In genomic region chr5:146794084-146794852, GRCm38 (mm10) we compare ENCODE assay signal across 8 mouse cellular contexts. TPM values are rescaled to one million over a fixed set of nuclear protein-coding genes. Genes with fewer than 3 reads are reported as not detected.
DNase-seq lines count a peak whose midpoint lies in the region; ATAC-seq and TF ChIP-seq lines count a peak whose summit lies in the region.

No protein-coding gene starts in this region.

- peak in 1 of 2 experiments; percentile 46 for DNase-seq in left cerebral cortex, adult 2 months (ENCODE audit: extremely low spot score in 1 of 2, low spot score in 2 of 2)
- DNase-seq in left cerebral cortex, postnatal 25 days (ENCODE audit: low spot score in 2 of 2) = no peak
- peak; percentile 62 for DNase-seq in Muller cell, postnatal 12 days (ENCODE audit: inconsistent ontology term)
- DNase-seq in heart, postnatal 4 days = peak; percentile 56
- no peak for DNase-seq in liver, adult 2 months (ENCODE audit: extremely low read depth, low read depth, low spot score)
- DNase-seq in right cerebral cortex, postnatal 25 days = no peak

- H3K27ac ChIP-seq in left cerebral cortex, adult 2 months = peak overlapping the region; percentile 67
- H3K27ac ChIP-seq in embryonic facial prominence, embryonic 15.5 days (replicated peaks) = peak overlapping the region; percentile 92
- peak overlapping the region; percentile 73 for H3K27ac ChIP-seq in liver, adult 2 months (replicated peaks; ENCODE audit: insufficient read depth, low read depth, low read length)

- peaks cover 45% of the 10 kb centered on the region for H3K4me1 ChIP-seq in embryonic facial prominence, embryonic 15.5 days
- peaks cover 13% of the 10 kb centered on the region for H3K4me1 ChIP-seq in liver, adult 2 months (ENCODE audit: control insufficient read depth, insufficient read depth, low read length)

- peak overlapping the region; percentile 82 for H3K9ac ChIP-seq in embryonic facial prominence, embryonic 15.5 days
- peak overlapping the region; percentile 96 for H3K9ac ChIP-seq in liver, adult 2 months (ENCODE audit: low read depth, low read length)

- intact Hi-C loops in left cerebral cortex, adult 2 months (cut with DNase I) = loop anchor here (1.0 to 5.0 kb wide), 2 partner anchors 39 to 62 kb away; no protein-coding TSS in a partner anchor
- intact Hi-C loops in left cerebral cortex, postnatal 25 days (cut with DNase I) = loop anchor here (1.0 kb wide), 1 partner anchor 39 kb away; no protein-coding TSS in a partner anchor

- H3K4me3 ChIP-seq in left cerebral cortex, adult 2 months = peak overlapping the region; percentile 66
- peak overlapping the region; percentile 94 for H3K4me3 ChIP-seq in embryonic facial prominence, embryonic 15.5 days (replicated peaks)
- H3K4me3 ChIP-seq in liver, adult 2 months (ENCODE audit: insufficient read depth, low read depth, low read length) = peak overlapping the region; percentile 90

- H3K4me2 ChIP-seq in embryonic facial prominence, embryonic 15.5 days (replicated peaks) = peak overlapping the region; percentile 68

- 0 out of 2 replicates have a peak, but pooled peaks have one; percentile 48 for TF ChIP-seq POLR2A in liver, adult 2 months (IDR thresholded peaks at IDR 0.05; ENCODE audit: extremely low read depth, insufficient read depth, low read length)

- WGBS in embryonic facial prominence, embryonic 15.5 days = under 1% methylated on average over 70 of the region's 83 CpGs
- 1% methylated on average over 82 of the region's 83 CpGs for WGBS in liver, adult 2 months

- ATAC-seq in embryonic facial prominence, embryonic 15.5 days (ENCODE audit: insufficient number of reproducible peaks, low FRiP score, low TSS enrichment, low read depth) = peak; percentile 54
- 0 out of 2 replicates have a peak, but pooled peaks have one; percentile 11 for ATAC-seq in monocyte, adult 5-6 weeks (replicated peaks; ENCODE audit: insufficient number of reproducible peaks, low FRiP score, low TSS enrichment, poor library complexity, severe bottlenecking)

- H3K27me3 ChIP-seq in embryonic facial prominence, embryonic 15.5 days = no peaks in the 10 kb centered on the region
- no peaks in the 10 kb centered on the region for H3K27me3 ChIP-seq in liver, adult 2 months (ENCODE audit: control insufficient read depth, insufficient read depth, low read length)

- H3K36me3 ChIP-seq in embryonic facial prominence, embryonic 15.5 days = no peaks in the 10 kb centered on the region
- H3K36me3 ChIP-seq in liver, adult 2 months (ENCODE audit: control insufficient read depth, insufficient read depth, low read length) = no peaks in the 10 kb centered on the region

- no peak for TF ChIP-seq CTCF in left cerebral cortex, adult 2 months (IDR thresholded peaks at IDR 0.05)
- TF ChIP-seq CTCF in liver, adult 2 months (IDR thresholded peaks at IDR 0.05; ENCODE audit: low read depth, low read length) = no peak

- H3K79me2 ChIP-seq in liver, adult 2 months (ENCODE audit: control insufficient read depth, insufficient read depth, low read length) = peaks cover 22% of the 10 kb centered on the region

- no peaks in the 10 kb centered on the region for H3K9me3 ChIP-seq in embryonic facial prominence, embryonic 15.5 days (replicated peaks)

RNA-seq across cellular contexts. Expression of gene Usp12, which starts 0.5 kb away (rescaled TPM):
- total RNA-seq in left cerebral cortex, adult 2 months (2021) = 10 to 100 TPM; 56.0 to 56.7 TPM
- 10 to 100 TPM; 53.7 to 56.7 TPM for total RNA-seq in left cerebral cortex, postnatal 25 days (2021)
- polyA plus RNA-seq in embryonic facial prominence, embryonic 15.5 days (2015; fragmentation: Nextera tagmentation; extraction: Ambion mirVana) = 15.3 and 16.0 TPM in 2 replicates
- 10 to 100 TPM; 18.5 to 20.5 TPM for total RNA-seq in heart, postnatal 4 days (2021)
- 16.3 and 16.5 TPM in 2 replicates for total RNA-seq in liver, adult 2 months (2014; rRNA removed)
- 6.7 and 6.9 TPM in 2 replicates for polyA plus RNA-seq in liver, adult 2 months (2012; rRNA removed)
- total RNA-seq in monocyte, adult 5-6 weeks (2017) = 79.2 to 105 TPM (median 81.8 TPM) in 3 replicates

RNA-seq across cellular contexts. Expression of gene Rpl21, which starts 38.4 kb away (rescaled TPM):
- 100 to 1,000 TPM; 165 to 172 TPM for total RNA-seq in left cerebral cortex, adult 2 months (2021)
- total RNA-seq in left cerebral cortex, postnatal 25 days (2021) = 100 to 1,000 TPM; 151 to 154 TPM
- 545 and 547 TPM in 2 replicates for polyA plus RNA-seq in embryonic facial prominence, embryonic 15.5 days (2015; fragmentation: Nextera tagmentation; extraction: Ambion mirVana)
- 100 to 1,000 TPM; 187 to 214 TPM for total RNA-seq in heart, postnatal 4 days (2021)
- 147 and 154 TPM in 2 replicates for total RNA-seq in liver, adult 2 months (2014; rRNA removed)
- 24.5 and 28.3 TPM in 2 replicates for polyA plus RNA-seq in liver, adult 2 months (2012; rRNA removed)
- total RNA-seq in monocyte, adult 5-6 weeks (2017) = 1,238 to 1,537 TPM (median 1,512 TPM) in 3 replicates

RNA-seq across cellular contexts. Expression of gene Rasl11a, which starts 50.6 kb away (rescaled TPM):
- 10 to 100 TPM in 1 of 2 experiments, 1 to 10 TPM in 1; 9.2 to 17.1 TPM for total RNA-seq in left cerebral cortex, adult 2 months (2021)
- 10 to 100 TPM in 1 of 2 experiments, 1 to 10 TPM in 1; 7.1 to 11.2 TPM for total RNA-seq in left cerebral cortex, postnatal 25 days (2021)
- polyA plus RNA-seq in embryonic facial prominence, embryonic 15.5 days (2015; fragmentation: Nextera tagmentation; extraction: Ambion mirVana) = 11.2 and 13.0 TPM in 2 replicates
- total RNA-seq in heart, postnatal 4 days (2021) = 1 to 10 TPM; 6.0 to 6.6 TPM
- total RNA-seq in liver, adult 2 months (2014; rRNA removed) = 0.67 TPM in 1 of 2 replicates, not detected in the other
- 0.52 and 0.87 TPM in 2 replicates for polyA plus RNA-seq in liver, adult 2 months (2012; rRNA removed)
- not detected in 3 replicates for total RNA-seq in monocyte, adult 5-6 weeks (2017)

Comparison
In these comparisons a context has a peak if more than half of its experiments do, and no peak if none do; other contexts are left out.
1. DNase-seq: peak in Muller cell, postnatal 12 days (single experiment) and heart, postnatal 4 days (single experiment); none in left cerebral cortex, postnatal 25 days (0 of 2), liver, adult 2 months (single experiment) and right cerebral cortex, postnatal 25 days (single experiment).
2. Peak in every context shown above with its lines, with median percentiles within 50 percentile points of each other: H3K27ac ChIP-seq and H3K4me3 ChIP-seq.